Mouse (Mus musculus) heart, embryonic 14.5 days (tissue): ENCODE results near the gene Wnt10b. TPM values are rescaled to one million over a fixed set of nuclear protein-coding genes. Genes with fewer than 3 reads are reported as not detected.
"Not testable (repeated sequence)": the region's sequence is repeated elsewhere in the genome, so short reads cannot be mapped to it uniquely, and the experiment has no call there.

Experiments used
- ATAC-seq: fragments of 200-750 bp; cut with Nextera tagmentation; 2 replicates; pipeline ENCODE4 v1.8.0; 2017; ENCODE audit warnings: low read depth, moderate TSS enrichment; ENCODE audit not compliant: insufficient number of reproducible peaks, insufficient read depth, low FRiP score
- H3K27ac ChIP-seq, 2 experiments: fragments of 200-500 bp in 1 of 2; fragments of 300-500 bp in 1 of 2; sonication (generic) in 1 of 2; replicated peaks in 1 of 2; 2 replicates each; pipeline ENCODE4 v1.5.1; 2012 to 2014; ENCODE audit warnings: low read depth in 2 of 2, low read length in 2 of 2, control low read depth in 1 of 2, mild to moderate bottlenecking in 1 of 2, mixed read lengths in 1 of 2; ENCODE audit not compliant: control insufficient read depth in 1 of 2, insufficient read depth in 1 of 2
- H3K27me3 ChIP-seq: fragments of 300-500 bp; sonication (generic); 2 replicates; pipeline ENCODE4 v1.6.1; 2014; ENCODE audit warnings: mild to moderate bottlenecking, low read length, control low read depth; ENCODE audit not compliant: control insufficient read depth, insufficient read depth
- H3K36me3 ChIP-seq: fragments of 300-500 bp; sonication (generic); 2 replicates; pipeline ENCODE4 v1.6.1; 2014; ENCODE audit warnings: mild to moderate bottlenecking, control low read depth, low read length, mixed read lengths; ENCODE audit not compliant: control insufficient read depth, insufficient read depth
- H3K4me1 ChIP-seq, 2 experiments: fragments of 200-500 bp in 1 of 2; fragments of 300-500 bp in 1 of 2; sonication (generic) in 1 of 2; 2 replicates each; pipeline ENCODE4 v1.6.1; 2012 to 2014; ENCODE audit warnings: low read length in 2 of 2, control low read depth in 1 of 2, mixed read lengths in 1 of 2; ENCODE audit not compliant: control insufficient read depth in 2 of 2, insufficient read depth in 2 of 2
- H3K4me2 ChIP-seq: fragments of 300-500 bp; sonication (generic); 2 replicates; pipeline ENCODE4 v1.6.1; 2014; ENCODE audit warnings: mild to moderate bottlenecking, low read length
- H3K4me3 ChIP-seq, 2 experiments: fragments of 200-500 bp in 1 of 2; fragments of 300-500 bp in 1 of 2; sonication (generic) in 1 of 2; 2 replicates each; pipeline ENCODE4 v1.5.1; 2012 to 2014; ENCODE audit warnings: low read length in 2 of 2, mild to moderate bottlenecking in 2 of 2, control low read depth in 1 of 2, low read depth in 1 of 2, moderate library complexity in 1 of 2; ENCODE audit not compliant: control insufficient read depth in 1 of 2, insufficient read depth in 1 of 2
- H3K9ac ChIP-seq: fragments of 300-500 bp; sonication (generic); 2 replicates; pipeline ENCODE4 v1.6.1; 2014; ENCODE audit warnings: mild to moderate bottlenecking, low read length
- H3K9me3 ChIP-seq: fragments of 300-500 bp; sonication (generic); 2 replicates; pipeline ENCODE4 v1.6.1; 2016; ENCODE audit warnings: low read length, control low read depth; ENCODE audit not compliant: control insufficient read depth
- WGBS: fragments of 180-500 bp; shearing (Covaris S2); extraction: QIAGEN DNeasy Blood & Tissue Kit; methylation state at CpG from one replicate; pipeline ENCODE4 v1.1.7; 2014; 5-methylcytosine and 5-hydroxymethylcytosine counted together
- polyA plus RNA-seq: library from polyadenylated mRNA; unstranded; fragments of >200 nt; fragmentation: Nextera tagmentation; extraction: Ambion mirVana; gene quantifications from 2 replicates; pipeline ENCODE4 v1.2.1, GENCODE M21; 2014

Gene Wnt10b
- polyA plus RNA-seq, 1 experiment from 2014 or later: not detected

DNA sequence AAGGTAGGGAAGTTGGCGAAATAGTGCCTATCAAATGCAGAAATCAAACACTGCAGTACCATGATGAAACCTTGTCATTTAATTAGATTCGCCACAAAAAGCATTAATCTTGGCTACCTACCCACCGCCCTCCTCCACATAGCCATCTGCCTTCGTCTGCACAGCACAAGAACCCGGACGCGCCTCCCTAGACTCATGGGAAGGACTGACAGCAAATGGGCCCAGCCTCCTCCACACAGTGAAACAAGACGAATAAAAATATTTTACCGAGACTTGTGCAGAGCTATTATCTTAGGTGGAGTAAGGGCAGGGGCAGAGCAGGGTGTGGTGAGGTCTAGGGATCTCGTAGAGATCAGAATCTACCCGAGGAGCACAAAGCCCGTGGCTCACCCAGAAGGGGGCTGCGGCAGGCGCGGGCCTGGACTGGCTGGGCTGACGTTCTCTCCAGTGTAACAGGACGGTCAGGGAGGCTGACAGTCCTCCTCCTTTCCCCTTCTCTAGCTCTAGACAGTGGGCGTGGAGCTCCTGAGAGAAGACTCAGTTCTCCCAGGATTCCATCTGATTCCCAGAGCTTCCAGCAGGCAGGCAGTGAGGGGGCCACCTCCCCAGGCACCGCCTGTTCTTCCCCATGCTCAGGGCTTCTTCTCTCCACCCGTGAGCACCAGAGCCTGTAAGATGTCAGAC, 34.9 kb upstream of the Wnt10b start:
- 88% methylated on average over 20 of the region's 20 CpGs for WGBS
- H3K27ac ChIP-seq: no peak overlapping the region
- peaks cover 64% of the 10 kb centered on the region for H3K36me3 ChIP-seq

DNA sequence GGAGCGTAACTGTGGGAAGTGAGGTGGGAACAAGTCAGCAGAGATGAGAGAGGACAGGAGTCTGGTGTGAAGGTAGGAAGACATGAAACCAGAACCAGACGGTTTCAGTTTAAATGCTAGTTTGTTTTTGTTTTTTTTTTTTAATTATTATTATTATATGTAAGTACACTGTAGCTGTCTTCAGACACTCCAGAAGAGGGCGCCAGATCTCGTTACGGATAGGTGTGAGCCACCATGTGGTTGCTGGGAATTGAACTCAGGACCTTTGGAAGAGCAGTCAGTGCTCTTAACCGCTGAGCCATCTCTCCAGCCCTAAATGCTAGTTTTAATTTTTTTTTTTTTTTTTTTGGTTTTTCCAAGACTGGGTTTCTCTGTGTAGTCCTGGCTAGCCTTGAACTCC, 32.3 kb upstream of the Wnt10b start:
- not testable (repeated sequence) for H3K4me2 ChIP-seq, H3K9ac ChIP-seq, H3K4me3 ChIP-seq, H3K9me3 ChIP-seq, ATAC-seq, H3K27ac ChIP-seq
- H3K4me1 ChIP-seq: peaks cover 26 to 42% of the 10 kb centered on the region in 2 experiments
- WGBS: 77% methylated on average over 6 of the region's 6 CpGs
- peaks cover 47% of the 10 kb centered on the region for H3K36me3 ChIP-seq
- peaks cover 43% of the 10 kb centered on the region for H3K27me3 ChIP-seq

More for the DNA sequence above, 34.9 kb upstream of the Wnt10b start:
- Histone ChIP-seq H3K9ac (no peak overlapping the region), H3K4me2 (no peak overlapping the region), H3K9me3 (no peaks in the 10 kb centered on the region), H3K4me3 (no peak overlapping the region), H3K27me3 (peaks cover 16% of the 10 kb centered on the region), H3K4me1 (peaks cover 18 to 20% of the 10 kb centered on the region in 2 experiments)
- no peak for ATAC-seq

DNA sequence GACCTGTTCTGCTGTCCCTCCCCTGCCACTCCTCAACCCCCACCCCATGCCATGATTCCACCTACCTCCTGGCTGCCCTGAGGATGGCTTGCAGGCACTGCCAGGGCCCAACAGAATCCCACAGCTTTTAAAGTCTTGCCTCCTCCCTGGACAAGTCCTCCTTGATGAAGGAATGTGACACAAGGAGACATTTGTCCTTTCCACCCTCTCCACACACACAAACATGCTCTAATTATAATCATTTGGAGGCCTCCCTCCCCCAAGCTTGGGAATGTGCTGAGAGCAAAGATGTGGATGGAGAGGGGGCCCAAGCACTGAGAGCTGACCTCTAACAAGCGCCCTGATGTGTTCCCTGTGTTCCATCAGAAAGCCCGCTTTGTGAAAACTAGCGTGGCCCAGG, 31.4 kb upstream of the Wnt10b start, which contains the start of gene Ddn:
Gene Ddn, minus strand, starts transcription at position 101 of the 400 bp plus-strand sequence.
- WGBS: 28% methylated on average over 3 of the region's 3 CpGs
- peaks cover 51% of the 10 kb centered on the region for H3K27me3 ChIP-seq
- peak within 1 kb of the TSS; percentile 88 for H3K4me2 ChIP-seq
- ATAC-seq: no peak
- H3K4me1 ChIP-seq: peaks cover 30 to 44% of the 10 kb centered on the region in 2 experiments
- no peaks in the 10 kb centered on the region for H3K9me3 ChIP-seq
- H3K4me3 ChIP-seq: peak within 1 kb of the TSS in 1 of 2 experiments; percentile 50; a peak in 2 of 4 replicates
- H3K9ac ChIP-seq: peak within 1 kb of the TSS; percentile 67
- H3K36me3 ChIP-seq: peaks cover 39% of the 10 kb centered on the region
- no peak within 1 kb of the TSS for H3K27ac ChIP-seq

DNA sequence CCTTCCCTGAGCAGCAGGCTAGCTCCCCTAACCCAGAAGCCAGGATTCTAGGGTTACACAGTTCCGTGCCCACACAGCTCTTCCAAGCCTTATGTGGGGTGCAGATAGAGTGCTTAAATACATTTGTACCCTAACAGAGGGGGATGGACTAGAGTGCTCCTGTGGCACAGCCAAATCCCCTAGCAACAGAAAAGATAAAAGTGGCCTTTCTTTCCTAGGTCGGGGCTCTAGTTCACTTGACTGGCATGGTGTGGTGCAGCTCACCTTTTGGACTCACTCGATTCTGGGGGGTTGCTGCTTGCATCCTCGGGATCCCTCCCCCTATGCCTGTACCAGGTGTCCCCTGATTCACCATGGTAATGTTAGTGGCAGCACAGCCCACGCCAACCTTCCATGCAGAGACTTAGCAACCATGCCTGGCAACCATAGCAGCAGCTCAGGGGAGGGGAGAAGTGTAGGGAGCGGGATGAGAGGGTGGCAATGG, 30.7 kb upstream of the Wnt10b start:
- Histone ChIP-seq H3K4me3 (peak overlapping the region in 1 of 2 experiments; percentile 50; a peak in 2 of 4 replicates), H3K4me2 (peak overlapping the region; percentile 88), H3K9ac (peak overlapping the region; percentile 67), H3K9me3 (no peaks in the 10 kb centered on the region), H3K4me1 (peaks cover 32 to 51% of the 10 kb centered on the region in 2 experiments), H3K27me3 (peaks cover 57% of the 10 kb centered on the region), H3K27ac (no peak overlapping the region), H3K36me3 (peaks cover 32% of the 10 kb centered on the region)
- 15% methylated on average over 6 of the region's 6 CpGs for WGBS
- ATAC-seq: no peak

DNA sequence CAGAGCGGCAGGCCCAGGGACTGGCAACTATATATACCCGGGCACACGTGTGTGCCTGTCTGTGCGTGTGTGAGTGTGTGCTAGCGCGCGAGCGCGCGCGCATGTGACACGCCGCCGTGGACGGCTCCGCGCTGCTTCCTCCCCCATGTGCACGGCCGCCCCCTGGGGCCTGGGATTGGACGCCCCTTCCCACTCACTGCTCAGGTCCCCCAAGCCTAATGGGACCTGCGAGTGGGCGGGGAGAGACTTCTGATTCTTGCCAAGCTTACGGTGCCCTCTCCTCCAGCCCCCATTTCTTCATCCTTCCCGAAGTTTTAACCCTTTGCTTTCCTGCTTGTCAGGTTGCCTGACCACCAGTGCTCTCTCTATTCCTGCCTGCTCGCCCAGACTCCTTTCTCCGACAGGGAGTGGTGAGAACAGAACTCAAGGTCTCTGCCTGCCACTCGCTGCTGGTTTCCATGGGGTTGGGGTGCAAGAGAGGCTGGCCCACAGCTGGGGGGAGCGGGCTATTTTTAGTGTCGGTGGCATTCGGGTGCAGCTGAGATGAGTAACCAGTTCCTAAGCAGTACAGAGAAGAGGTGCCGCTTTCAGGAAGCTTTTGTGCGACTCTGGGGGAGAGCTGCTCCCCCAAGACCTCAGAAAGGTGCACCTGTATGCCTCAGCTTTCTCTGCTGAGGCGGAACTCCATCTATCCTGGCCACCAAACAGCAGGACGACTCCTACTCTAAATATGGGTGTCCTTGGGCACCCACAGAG, 30.1 kb upstream of the Wnt10b start:
- peak overlapping the region; percentile 67 for H3K9ac ChIP-seq

DNA sequence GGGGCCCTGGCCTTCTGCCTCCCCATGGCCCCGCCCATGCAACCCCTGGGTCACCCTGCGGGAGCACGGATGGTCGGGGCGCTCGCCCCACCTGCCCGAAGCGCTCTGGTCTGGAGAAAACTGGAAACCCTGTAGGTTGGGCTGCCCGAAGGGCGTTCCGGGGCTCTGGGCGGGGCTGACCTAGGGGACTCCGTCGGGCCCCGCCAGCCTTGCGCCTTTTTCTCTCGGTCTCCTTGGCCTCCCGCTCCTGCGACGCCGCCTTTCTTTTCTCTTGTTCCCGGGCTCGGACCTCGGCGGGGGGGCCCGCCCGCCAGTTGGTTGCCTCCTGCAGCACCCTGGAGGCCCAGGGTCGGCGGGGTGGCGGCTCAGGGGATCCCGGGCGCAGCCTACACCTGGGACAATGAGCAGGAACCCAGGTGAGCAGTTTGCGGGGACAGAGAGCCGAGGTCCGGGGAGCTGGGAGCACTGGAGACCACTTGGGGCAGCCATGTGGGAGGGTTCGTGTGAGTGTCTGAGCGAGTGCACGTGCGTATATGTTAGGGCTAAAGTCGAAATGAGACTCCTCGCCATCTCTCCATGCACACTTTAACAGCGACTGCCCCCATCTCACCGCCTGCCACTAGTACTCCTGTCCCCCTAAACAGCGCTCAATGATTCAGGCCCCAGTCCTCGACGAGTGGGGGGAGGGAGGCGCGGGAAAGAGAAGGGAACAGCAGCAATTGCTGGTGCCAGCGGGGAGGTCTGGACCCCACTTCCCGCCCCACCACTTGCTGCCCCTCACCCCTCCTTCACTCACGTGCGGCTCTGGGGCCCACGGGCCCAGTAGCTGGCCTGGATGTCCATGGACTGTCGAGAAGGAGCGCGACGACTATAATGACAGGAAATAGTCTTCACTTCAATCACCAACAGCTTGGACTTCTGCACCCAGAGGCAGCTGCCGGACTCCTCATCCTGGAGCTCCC, 29.1 kb upstream of the Wnt10b start:
- peak overlapping the region; percentile 88 for H3K4me2 ChIP-seq
- H3K27ac ChIP-seq: no peak overlapping the region
- no peaks in the 10 kb centered on the region for H3K9me3 ChIP-seq
- H3K4me3 ChIP-seq: peak overlapping the region; percentile 10 to 50; a peak in 3 of 4 replicates
- H3K27me3 ChIP-seq: peaks cover 73% of the 10 kb centered on the region
- peaks cover 34 to 58% of the 10 kb centered on the region in 2 experiments for H3K4me1 ChIP-seq
- ATAC-seq: no peak; the same call in 1 of the 2 replicates
- H3K36me3 ChIP-seq: peaks cover 16% of the 10 kb centered on the region
- WGBS: 1% methylated on average over 58 of the region's 58 CpGs
- H3K9ac ChIP-seq: peak overlapping the region; percentile 55

More for the DNA sequence above, 30.1 kb upstream of the Wnt10b start:
- no peak for ATAC-seq
- Histone ChIP-seq H3K36me3 (peaks cover 26% of the 10 kb centered on the region), H3K4me1 (peaks cover 34 to 57% of the 10 kb centered on the region in 2 experiments), H3K9me3 (no peaks in the 10 kb centered on the region), H3K27ac (no peak overlapping the region), H3K4me3 (peak overlapping the region; percentile 46 to 50), H3K4me2 (peak overlapping the region; percentile 88), H3K27me3 (peaks cover 63% of the 10 kb centered on the region)
- WGBS: under 1% methylated on average over 34 of the region's 34 CpGs
